Mouse (Mus musculus): ENCODE measurements at regions not wholly inside any gene's neighbourhood (a gene's known extent, or its start where the extent isn't known, plus 50 kb on each side); places are given as distances from the start of the nearest gene placed in this dataset.

DNA sequence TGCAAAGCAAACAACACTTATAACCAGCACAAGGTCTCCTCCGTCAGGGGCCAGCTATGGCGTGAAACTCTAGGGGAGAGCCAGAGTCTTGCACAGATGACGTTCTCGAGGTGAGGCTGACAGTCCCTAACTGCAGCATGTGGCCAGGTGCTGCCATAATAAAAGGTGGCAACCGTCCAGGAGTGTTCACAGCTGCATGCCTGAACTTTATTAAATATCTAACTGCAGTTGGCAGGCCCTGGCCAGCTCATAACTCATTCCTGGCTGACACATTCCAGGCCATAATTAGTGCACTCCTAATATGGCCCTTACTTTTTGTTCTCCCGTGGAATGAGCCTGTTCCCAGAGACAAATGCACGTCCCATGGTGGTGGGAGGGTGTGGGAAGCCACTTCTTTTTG is 169.6 kb downstream of the Gas1 start:
- in situ Hi-C loops (cut with MseI, MboI) = no loop called here

DNA sequence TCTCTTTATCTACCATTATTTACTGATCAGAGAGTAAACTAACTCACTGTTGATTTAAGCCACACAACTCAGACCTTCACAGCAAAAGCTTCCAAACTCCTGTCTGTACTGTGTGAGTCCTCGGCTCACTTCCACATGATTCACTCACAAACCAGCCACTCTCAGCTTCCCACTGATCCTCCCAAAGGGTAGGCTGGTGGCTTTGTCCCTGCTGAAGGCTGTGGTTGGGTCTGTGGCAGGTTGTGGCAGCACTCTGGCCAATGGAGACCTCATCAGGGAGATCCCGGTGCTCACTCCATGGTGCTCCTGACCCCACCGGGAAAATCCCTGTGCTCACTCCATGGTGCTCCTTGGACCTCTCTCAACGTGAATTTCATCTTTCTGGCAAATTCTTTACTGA is 170.1 kb downstream of the Gas1 start:
- in situ Hi-C loops (cut with MseI, MboI) = no loop called here

DNA sequence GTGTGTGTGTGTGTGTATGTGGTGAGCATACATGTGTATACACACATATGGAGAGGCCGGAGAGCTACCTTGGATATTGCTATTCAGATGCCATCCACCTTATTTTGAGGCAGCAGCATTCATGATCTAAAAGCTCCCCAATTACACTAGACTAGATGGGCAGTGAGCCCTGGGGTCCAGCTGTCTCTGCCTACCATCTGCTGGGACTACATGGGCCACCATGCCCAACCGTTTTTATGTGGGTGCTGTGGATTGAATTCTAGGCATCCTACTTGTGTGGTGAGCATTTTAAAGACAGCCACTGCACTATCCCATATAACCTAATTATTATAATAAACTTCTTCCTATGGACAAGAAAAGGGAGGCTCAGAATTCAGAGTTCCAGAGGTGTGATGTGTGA is 172.6 kb downstream of the Gas1 start:
- in situ Hi-C loops (cut with MseI, MboI) = no loop called here

DNA sequence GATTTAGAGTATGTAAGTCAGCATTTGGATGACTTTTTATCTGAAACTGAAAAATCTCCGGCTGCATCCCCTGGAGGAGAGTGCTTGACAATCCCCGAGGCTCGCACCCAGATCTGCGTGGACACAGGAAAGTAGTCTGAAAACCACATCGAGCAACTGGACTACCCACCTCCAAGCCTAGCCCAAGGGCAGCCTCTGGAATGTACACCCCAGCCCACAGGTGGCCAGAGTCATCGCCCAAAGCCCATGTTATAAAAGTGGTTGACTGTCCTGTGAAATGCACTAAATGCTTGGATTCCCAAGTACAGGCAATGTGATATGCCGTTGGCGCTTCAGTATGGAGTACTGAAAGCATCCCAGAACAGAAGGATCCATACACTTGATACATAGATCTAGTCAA is 175.1 kb downstream of the Gas1 start:
- in situ Hi-C loops (cut with MseI, MboI) = no loop called here

DNA sequence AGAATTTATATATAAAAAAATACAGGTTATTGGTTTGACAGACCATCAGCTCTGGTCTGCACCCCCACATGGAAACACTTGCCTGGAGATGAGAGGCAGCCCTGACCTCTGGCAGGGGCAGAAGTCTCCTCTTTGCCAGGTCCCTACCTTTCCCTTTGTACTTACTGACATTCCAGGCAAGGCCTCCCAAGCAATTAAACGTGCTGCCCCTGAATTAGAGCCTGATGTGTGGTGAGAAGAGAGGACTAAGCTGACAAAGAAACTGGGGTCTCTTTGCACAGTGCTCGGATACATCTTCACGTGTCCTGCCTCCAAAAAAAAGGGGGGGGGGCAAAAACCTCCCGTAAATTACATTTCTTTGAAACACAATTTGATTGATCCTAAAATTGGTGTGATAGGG is 175.5 kb downstream of the Gas1 start:
- in situ Hi-C loops (cut with MseI, MboI) = no loop called here

DNA sequence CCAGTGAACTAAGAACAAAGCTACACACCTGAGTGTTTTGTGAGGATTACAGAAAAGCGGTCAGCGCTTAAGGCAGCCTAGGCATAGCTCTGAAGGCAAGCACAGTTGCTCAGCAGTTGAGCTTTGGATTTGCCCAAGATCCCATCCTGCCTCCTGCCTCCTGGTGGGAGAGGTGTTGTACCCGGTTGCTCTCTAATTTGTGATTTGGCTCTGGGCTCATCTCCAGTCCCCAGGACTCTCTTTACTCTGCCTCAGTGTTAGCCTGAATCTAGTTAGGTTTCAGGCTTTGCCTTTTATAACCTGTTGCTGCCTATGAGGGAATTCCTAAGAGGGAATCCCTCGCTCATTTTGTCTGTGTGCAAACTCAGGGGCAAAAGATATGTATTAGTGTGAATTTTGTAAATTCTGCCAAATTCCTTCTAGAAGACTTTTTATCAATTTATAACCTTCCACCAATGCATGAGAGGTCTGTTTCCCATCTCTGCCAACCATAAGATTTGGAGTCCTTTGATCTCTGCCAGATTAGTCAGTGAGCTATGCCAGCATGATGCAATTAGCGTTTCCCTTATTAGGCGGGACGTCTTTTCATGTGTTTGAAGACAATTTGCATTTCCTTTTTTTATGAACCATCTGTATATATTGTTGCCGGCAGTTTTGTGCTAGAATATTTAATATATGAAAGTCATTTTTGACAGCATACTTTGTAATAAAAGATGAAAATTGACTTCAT is 176.4 kb downstream of the Gas1 start:
- in situ Hi-C loops (cut with MseI, MboI) = no loop called here

DNA sequence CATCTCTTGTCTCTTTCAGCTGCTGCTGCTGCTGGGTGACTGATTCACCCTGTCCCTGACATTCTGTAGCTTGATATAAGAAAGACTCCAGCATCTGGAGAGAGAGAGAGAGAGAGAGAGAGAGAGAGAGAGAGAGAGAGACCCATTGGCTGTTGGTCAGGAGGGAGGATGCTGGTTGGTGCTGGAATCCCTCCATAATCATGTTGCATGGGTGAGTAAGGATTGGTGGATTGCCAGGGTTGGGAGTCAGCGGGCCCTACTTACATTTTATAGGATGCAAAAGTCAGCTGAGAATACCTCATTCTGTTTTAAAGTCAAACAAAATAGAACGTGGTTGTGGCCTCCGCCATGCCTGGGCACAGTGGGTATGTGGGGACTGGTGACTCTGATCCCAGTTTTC is 174.5 kb upstream of the Tut7 start:
- in situ Hi-C loops (cut with MseI, MboI) = no loop called here

DNA sequence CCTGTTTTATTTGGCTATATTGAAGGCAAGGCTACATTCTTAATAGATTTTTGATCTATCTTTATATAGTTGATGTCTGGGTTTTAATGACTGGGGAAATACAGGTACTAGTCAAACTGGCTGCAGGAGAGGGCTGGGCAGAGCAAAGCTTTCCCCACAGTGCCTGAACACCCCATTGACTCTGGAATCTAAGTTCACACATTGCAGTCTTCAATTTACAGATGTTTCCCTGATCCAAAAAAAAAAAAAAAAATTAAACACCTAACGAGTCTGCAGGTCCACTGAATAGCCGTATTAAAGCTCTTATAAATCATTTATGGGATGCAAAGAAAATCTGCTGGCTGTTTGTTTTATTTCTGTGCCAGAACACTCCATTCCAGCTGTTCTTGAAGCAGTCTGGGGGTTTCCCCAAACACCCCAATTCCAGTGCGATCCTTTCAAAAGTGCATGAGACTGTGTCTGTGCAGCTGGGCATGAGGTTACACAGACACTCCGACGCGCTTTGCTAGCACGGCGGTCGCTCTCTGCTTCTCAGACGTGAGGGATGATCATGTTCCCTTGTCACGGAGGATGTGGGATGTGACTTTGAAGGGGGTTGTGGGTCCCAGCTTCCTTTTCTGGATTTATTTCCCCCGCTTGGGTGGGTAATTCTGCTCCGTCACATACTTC is 173.3 kb upstream of the Tut7 start:
- in situ Hi-C loops (cut with MseI, MboI) = no loop called here

DNA sequence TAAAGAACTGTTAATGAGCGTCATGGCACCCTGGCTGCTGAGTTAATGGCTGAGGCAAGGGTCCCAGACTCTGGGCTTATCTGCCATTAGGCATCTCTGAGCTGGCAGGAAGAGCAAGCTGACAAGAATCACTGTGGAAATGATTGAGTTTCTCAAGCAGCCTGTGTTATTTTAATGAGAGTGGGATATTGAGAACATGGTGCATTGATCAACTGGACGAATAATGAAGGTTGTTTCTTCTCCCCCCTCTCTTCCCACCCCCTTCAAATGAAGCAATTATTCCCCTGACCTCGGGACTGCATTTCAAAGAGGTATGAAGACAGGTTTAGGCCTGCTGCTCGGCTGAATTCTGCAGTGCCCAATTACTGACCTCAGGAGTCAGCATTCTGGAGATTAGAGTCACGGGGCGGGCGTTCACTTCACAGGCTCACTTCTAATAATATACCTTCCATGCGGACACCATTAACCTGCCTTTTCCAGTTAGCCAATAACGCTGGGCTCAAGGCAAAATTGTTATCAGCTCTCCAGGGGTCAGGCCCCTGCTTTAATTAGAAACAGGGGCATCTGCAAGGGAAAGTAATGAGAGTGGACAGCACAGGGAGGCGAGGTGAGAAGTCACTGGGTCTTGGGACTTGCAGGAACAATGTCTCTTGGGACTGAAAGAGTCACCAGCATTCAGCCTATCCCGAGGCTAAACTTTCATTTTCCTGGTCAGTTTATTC is 170.0 kb upstream of the Tut7 start:
- in situ Hi-C loops (cut with MseI, MboI) = no loop called here

DNA sequence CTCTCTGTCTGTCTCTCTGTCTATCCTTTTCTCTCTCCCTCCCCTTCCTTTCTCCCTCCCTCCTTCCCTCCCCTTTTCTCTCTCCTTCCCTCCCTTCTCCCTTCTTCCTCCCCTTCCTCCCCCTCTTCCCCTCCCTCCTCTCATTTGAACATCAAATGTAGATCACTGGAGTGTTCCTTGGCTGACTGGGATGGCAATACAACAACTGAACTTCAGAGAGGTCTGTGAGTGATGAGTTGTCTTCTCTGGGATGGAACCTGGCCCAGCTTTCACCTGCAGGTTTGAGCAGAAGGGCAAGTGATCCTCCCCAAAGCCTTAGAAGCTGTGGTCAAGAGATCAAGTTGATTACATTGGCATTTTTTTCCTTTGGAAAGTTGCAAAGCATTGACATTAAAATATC is 169.4 kb upstream of the Tut7 start:
- in situ Hi-C loops (cut with MseI, MboI) = no loop called here

DNA sequence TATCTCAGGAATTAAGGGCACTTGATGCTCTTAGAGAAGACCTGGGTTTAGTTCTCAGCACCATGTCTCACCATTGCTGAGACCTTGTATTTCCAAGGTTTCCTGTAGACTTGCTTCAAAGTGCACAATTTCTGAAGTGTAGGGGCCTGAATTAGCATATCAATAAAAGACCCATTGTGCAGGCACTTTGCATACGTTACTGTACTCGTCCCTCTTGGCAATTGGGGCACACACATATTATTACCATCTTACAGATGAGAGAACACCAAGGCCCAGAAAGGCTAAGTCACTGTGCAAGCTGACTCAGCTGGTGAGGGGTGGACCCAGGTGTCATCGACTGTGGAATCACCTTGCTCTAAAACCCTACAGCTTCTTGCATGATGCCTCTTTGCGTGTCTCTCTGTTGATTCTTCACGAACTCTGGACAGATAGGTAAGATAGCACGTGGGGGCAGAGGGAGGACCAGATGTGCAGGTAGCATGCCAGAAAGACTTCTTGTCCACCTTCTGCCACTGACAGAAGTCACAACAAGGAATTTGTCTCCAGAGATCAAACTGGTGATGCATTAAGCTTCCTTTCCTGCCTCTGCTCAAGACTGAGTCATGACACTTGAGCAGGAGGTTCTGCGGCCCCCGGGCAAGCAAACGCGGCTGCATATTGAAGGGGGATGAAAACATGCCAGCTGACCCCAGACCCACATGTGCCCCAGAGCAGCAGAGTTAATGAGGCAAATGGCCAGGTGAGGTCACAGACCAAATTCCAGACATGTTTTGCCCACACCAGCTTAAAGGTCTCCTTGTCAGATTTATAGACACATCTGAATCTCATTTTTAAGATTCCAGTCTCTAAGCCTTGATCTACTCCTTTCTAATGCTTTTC is 167.7 kb upstream of the Tut7 start:
- in situ Hi-C loops (cut with MseI, MboI) = no loop called here

DNA sequence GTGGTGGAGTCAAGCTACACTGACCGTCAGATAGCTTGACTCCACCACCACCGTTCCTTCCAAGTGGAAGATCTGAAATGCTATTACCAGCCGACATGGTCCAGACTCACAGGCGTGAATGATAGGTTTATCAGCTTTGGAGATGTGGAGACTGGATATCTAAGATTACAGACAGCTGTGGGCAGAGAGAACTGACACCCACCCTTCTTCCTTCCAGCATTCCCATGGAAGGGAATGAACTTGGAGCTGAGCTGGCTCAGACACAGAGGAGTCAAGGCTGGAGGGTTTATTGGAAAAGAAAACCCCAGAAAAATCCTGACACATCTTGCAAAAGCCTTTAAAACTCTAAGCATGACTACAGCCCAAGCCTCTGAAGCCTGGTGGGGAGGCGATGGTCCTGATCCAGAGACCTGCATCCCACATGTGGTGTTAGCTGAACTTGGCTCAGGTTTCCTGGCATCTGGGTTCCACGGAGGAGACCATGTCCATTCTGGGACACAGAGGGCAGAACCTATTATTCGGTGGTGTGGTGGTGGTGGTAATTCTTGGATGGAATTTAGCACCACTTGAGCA is 165.5 kb upstream of the Tut7 start:
- in situ Hi-C loops (cut with MseI, MboI) = no loop called here

DNA sequence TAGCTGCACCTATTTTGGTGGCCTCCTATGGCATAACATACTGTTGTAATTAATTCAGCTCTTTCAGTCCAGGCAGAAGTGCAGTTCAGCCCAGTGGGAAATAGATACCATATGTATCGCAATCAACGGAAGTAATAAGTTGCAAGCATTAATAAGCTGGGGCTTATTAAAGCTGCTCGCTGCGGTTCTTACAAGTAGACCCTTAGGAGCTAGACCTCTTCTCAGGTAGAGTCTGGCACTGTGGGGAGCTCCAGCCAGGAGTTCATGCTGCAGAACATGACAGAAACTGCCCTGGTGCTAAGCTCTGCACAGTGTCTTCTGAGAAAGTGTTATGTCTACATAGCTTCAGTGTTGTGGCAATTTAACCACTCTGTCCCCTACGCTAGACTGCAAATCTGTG is 153.5 kb upstream of the Tut7 start:
- in situ Hi-C loops (cut with MseI, MboI) = no loop called here

DNA sequence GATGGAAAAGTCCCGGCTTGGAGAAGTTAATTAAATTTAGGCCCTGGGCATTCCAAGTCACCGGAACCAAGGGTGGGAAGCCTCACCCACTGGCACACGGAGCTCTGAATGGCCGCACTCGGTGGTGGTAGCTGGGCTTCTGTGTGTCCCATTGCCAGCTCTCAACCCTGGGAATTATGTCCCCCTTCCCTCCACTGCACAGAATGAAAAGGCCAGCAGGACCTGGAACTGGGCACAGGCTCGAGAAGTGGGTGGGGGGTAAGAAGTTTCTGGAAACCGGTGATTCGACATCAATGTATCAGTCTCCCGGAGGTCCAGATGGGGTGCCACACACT is 149.1 kb upstream of the Tut7 start:
- in situ Hi-C loops (cut with MseI, MboI) = no loop called here

DNA sequence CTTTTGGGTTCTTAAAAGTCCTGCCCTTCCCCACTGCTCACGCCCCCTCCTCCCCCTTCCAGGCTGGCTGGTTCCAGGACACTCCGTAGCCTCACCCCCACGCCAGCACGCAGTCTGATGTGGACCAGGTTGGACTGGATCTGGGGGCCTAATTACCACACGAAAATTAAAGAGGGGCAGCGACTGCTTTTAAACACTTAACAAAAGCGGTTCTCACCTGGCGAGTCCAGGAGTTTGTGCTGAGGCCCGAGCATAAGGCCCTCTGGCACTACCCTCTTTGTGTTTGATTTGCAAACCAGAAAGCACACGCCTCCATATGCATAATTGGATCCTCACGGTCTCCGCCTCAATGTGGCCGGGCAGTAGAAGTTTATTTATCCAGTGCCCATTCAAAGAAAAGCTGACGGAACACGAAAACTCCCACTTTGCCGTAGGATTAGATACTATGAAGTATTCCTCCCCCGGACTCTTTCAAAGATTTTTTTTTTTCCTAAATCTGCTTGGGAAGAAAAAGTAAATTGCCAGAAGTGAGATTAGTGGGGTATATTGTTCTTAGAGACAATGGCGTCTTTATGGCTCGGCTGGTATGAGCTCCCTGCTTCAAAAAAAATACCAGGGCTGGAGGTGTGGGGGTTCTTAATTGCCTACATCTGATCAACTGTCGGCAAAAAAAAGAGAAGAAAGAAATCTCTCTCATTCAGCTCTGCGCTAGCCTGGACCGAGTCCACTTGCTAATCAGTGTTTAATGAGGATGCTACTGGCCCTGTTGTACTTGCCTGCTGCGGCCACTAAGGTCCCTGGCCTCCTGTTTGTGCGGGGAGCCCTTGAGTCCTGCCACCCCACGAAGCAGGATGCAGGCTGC is 148.5 kb upstream of the Tut7 start:
- in situ Hi-C loops (cut with MseI, MboI) = no loop called here

DNA sequence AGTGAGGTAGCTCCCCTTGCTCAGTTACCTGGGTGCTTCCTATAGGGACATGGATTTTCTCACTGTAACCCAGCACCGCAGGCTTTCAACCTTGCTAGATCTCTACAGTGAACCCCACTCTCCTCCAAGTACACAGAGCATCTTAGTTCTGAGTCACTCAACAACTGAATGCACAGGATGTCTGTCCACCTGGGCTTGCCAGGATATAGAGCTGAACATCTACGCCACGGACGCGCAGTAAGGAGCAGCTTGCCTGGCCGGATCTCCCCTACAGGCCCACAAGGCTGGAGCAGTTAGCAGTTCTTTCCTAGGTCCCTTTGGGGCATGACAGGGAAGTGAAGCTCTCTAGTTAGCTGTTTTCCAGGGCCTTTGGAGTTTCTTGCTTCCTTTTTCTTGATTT is 147.5 kb upstream of the Tut7 start:
- in situ Hi-C loops (cut with MseI, MboI) = no loop called here

DNA sequence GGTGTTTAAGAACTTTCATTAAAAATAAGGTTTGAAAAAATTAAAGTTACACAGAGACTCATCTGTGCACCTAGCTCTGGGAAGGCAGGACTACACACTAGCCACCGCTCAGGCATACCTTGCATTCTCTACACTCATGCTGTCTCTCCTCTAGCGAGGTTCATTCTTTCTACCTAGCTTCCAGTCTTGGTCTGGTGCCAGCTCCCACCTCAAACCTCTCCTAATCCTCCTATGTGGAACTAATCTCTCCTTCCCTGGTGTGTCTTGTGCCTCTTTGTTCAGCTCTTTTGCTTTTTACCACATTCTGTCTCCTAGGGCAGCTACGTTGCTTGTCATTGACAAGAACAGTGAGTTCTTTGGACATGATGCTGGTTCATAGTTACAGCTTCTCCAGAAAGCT is 146.5 kb upstream of the Tut7 start:
- in situ Hi-C loops (cut with MseI, MboI) = no loop called here

DNA sequence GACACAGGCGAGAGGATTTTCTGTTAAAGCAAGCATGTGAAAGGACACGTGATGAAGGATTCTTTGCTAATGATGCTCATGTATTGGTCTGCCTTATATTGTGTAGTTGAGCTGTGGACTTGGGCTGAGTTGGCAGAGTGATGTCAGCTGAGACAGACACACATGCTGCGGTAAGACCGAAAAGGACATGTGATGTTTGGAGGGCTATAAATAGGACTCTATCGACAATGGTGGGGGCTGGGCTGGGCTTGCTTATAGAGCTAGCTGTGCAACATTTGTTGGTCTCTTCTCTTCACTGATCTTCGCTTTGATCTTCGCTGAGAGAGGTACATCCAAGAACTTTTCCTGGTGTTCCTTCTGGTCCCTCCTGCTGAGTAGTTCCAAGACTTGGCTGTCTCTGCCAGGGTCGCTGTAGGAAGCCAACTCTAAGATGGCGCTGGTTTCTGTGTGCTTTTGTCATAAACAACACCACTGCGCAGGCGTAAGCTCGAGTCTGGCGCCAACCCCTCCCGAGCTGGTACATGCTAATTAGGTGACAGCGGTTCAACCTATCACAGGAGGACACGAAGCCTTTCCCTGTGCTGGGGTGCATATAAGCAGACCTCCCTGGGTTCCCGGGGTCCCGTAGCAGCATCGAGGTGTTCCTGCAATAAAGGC is 145.8 kb upstream of the Tut7 start:
- in situ Hi-C loops (cut with MseI, MboI) = no loop called here

DNA sequence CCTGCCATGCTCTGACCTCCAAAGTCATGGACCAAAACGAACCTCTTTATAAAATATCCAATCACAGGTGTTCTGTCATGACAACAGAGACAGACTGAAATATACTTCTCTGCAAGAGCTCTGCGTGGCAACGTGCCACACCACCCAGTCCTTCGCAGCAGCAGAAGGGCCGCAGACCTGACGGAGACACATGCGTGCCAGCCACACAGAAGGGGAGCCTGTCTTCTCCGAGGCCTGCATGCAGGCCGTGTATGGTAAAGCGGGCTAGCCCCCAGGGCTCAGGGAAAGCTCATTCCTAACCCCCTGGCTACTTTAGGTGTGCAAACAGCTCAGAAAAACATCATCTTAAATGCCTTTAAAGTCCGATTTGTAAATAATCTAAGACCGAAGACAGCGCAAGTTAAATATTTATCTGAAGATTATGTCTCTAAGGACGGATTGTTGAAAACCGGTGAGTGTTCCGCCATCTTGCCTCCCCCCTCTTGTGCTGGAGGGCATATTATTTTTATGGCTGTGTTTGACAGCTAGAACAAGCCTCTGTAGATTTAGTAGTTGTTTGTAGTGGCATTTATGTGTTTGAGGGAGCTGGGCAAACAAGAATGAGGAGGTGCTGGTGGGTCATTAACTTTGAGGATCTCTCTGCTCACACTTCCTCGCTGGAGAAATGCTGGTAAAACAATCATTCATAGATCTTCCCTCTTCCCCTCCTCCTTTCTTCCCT is 143.7 kb upstream of the Tut7 start:
- in situ Hi-C loops (cut with MseI, MboI) = no loop called here

DNA sequence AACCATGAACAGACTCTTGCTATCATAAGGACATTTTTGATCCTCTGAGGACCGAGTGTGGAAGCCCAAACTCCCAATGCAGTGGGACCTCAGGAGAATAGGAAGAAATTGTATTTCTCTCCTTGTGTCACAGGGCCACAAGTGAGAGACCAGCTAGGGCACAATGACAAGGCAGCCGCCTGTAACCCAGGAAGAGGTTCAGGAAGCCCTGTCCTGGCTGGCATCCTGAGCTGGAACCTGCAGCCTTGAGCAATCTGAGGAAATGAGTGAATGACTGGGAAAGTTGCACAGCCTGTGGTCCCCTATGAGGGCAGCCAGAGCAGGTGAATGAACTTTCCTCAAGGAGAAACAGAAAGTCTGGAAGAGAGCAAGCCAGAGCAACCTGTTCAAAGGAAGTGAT is 142.0 kb upstream of the Tut7 start:
- in situ Hi-C loops (cut with MseI, MboI) = no loop called here

All from mouse trophoblast stem cell (cell line).